Mouse (Mus musculus) NIH3T3 (cell line): ENCODE results near the gene Rcn3.

Experiments
- DNase-seq: peaks from one replicate; pipeline ENCODE4 v3.0.0-alpha.2; 2012; ENCODE audit warnings: low read depth

Rcn3 gene

DNA sequence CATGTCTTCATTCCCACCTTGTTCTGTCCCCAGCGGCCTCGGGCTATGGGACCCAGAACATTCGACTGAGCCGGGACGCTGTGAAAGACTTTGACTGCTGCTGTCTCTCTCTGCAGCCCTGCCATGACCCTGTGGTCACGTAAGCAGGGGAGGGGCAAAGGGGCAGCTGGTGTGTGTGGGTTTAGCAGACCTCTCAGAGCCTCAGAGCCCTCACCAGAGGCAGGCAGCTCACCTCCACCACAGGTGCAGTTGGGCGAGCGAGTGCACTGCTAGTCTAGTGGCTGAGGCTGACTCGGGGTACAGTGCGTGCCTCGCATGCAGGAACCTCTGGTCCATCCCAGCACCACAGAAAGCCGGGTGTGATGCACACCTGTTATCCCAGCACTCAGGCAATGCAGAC lies 18.1 kb downstream of the Rcn3 start:
- no peak for DNase-seq

DNA sequence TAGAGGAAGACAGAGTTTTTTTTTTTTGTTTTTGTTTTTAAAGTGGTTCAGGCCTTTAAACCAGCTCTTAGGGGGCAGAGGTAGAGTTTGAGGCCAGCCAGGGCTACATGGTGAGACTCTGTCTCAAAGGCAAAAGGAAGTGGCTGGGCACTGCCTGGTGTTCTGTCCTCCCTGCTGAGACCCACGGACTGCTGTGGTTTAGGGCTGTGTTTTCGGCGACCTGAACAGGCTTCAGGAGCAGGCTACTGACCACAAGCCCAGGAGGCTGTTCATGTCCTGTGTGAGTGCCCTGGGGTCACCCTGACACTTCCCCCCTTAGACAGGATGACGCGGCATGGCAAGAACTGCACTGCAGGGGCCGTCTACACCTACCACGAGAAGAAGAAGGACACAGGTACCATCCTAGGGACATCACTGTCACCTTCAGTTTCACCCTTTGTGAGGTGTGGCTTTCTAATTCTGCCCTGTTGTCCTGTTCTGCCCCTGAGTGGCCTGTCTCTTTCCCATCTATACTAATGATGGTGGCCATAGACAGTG lies 18.8 kb downstream of the Rcn3 start:
- no peak for DNase-seq

DNA sequence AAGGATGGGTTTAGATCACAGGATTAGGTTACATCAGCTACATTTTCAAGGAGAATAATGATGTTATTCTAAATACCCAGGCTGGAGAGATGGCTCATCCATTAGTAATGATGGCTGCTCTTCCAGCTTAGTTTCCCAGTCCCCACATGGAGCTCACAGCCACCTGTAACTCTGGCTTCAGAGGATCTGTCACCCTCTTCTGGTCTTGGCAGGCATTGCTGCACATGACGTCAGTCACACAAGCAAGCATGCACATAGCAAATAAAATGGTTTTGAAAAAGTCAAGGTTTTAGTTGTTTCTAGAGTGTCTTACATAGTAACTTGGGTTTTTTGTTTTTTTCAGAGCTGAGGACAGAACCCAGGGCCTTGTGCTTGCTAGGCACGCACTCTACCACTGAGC lies 19.8 kb downstream of the Rcn3 start:
- no peak for DNase-seq

DNA sequence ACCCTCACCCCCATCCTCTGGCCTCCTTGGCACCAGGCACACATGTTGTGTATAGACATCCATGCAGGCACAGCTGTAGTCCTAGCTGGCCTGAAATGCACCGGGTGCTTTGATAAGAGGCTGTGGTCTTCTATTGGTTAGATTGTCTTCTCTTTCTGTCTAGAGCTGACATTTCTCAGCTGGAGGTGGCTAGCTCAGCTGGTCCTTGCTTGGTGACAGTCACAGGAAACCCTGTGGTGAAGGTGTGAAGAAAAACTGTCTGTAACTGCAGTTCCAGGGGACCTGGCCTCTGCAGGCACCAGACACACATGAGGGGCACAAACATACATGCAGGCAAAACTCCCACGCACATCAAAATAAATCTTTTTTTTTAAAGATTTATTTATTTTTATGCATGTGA lies 22.4 kb downstream of the Rcn3 start:
- DNase-seq, result no peak

DNA sequence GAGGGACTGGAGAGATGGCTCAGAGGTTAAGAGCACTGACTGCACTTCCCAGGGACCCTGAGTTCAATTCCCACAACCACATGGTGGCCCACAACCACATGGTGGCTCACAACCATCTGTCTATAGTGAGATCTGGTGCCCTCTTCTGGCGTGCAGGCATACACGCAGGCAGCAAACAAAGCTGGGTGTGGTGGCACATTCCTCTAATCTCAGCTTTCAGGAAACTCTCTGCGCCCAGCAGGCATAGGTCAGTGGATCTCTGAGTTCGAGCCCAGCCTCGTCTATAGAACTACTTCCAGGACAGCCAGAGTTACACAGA lies 24.1 kb downstream of the Rcn3 start:
- DNase-seq, result peak; percentile 78

DNA sequence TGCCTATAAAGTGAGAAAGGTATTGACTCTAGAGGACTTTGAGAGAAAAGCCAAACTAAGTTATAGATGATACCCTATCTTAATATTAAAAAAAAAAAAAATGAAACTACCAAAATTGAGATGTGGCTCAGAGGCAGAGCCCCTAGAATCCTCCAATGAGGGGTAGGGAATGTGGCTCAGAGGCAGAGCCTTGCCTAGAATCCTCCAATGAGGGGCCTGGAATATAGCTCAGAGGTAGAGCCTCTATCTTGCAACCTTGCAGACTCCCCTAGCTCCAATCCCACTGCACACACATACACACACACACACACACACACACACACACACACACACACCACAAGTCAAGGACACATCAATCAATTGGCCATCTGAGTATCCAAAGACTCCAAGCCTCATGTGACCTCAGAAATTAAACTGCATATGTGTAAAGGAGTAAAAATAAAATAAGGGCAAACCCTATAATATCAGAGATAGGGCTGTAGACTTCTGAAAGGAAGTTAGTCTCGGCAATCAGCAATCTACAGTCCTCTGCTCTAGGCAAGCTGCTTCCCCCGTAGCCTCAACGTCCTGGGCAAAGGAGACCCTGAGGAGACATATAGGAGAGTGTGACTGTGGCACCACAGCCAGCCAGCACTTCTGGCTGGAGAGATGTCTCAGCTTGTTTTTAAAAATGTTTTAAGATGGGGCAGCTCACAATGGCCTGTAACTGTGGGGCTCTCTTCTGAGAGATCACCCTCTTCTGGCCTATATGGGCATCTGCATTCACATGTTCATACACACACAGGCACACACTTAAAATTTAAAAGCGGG lies 24.6 kb downstream of the Rcn3 start:
- no peak for DNase-seq

DNA sequence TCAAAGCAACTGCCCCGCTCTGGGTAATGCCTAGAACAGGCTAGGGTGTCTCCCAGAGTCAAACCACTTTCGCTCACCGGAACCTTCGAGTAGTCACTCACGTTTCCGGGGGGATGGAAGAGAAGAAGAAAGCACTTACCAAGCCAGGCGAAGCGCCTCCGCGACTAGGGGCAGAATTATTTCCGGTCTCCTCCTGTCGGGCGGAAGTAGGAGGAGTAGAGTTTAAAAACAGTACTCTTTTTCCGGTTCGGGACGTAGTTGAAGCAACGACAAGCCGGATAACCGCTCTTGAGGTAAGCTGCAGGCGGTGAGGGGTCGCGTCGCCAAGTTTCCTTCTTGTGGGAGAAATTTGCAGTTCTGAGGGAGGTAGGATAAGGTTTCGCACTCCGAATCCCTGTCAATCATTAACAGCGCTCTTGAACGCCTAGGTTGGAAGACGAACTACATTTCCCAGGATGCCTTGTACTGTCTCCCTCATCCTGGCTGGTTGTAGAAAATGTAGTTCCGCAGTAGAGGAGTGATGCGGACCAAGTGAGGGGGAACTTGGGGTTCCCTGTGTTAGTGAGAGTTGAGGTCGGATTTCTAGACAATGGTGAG lies 29.7 kb downstream of the Rcn3 start, which contains the start of the genes Nosip and Prrg2:
TSS of gene Nosip (plus strand) at position 191 of the 597 bp plus-strand sequence.
TSS of gene Prrg2 (minus strand) at position 439 of the 597 bp plus-strand sequence.
- peak; percentile 99 for DNase-seq

DNA sequence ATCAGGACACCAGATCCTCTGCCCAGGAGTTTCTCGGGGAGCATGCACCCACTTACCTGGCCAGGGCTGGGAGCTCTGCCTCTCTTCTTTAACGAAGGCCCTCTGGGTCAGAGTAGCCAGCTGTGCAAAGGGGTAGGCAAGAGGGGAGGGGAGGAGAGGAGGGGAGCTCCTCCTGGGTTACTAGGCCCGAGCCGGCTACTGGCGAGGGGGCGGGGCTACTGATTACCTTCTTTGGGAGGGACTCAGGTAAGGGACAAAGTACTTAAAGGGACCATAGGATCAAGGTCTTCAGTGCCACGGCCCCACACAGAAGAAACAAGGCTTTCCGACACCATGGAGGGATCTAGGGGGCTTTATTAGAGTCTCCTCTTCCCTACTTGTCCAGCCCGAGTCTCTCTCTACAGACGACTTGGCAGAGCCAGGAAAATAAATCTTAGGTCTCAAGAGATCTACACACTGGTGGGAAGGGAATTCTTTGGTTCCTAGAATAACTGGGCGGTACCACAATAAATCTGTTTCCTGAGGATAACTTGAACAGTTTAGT lies 30.4 kb downstream of the Rcn3 start:
- DNase-seq, result peak; percentile 51

DNA sequence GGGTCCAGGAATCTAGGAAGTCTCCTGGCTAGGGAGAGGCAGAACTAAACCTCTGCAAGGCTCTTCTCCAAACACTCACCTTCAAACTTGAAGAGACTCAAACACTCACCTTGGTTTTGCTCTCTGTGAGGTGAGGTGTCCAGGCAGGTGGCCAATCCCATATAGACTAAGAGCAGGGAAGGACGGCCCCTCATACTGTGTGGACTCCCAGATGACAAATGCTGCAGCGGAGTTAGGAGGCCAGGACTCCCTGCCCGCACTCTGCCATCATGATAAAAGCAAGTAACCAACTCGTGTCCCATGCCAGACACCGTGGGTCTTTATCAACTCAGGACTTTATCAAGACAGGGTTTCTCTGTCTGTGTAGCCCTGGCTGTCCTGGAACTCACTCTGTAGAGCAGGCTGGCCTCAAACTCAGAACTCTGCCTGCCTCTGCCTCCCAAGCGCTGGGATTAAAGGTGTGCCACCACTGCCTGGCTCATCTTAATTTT lies 31.3 kb downstream of the Rcn3 start:
- DNase-seq, result no peak

DNA sequence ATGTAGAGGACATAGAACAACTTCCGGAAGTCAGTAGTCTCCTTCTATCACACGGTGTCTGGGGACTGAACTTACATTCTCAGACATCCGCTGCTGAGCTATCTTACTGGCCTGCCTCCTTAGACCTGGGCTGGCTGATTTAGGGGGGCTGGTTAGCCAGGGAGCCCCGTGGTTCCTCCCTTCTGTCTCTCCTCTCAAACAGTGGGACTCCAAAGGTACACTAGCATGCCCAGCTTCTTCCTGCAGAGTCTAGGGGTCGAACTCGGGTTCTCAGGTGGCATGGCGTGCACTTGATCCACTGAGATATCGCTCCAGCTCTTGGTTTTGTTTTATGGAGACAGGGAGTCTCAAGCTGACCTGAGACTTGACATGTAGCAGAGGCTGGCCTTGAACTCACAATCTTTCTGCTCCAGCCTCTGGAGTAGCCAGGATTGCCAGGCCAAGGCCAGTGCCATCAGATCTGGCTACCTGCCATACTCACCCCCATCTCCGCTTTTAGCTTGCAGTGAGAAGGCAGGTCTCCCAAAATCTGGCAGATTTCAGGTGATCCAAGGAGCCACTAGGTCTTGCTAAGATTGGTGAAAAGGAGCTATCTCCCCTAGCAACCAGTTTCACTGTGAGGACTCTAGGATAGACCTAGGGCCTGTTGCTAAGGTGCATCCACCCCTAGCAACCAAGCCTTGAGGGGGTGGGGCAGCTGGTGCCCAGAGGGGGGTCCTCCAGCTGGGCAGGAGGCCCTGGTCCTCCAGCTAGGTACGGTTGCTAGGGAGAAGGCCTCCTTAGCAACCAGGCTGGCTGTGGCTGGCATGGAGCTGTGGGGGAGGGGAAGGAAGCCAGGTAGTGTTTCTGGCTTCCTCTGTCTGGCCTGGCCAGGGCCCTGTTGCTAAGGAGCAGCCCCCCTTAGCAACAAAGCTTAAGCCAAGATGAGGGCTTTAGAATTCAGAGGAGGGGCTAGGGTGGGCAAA lies 33.1 kb downstream of the Rcn3 start:
- no peak for DNase-seq

DNA sequence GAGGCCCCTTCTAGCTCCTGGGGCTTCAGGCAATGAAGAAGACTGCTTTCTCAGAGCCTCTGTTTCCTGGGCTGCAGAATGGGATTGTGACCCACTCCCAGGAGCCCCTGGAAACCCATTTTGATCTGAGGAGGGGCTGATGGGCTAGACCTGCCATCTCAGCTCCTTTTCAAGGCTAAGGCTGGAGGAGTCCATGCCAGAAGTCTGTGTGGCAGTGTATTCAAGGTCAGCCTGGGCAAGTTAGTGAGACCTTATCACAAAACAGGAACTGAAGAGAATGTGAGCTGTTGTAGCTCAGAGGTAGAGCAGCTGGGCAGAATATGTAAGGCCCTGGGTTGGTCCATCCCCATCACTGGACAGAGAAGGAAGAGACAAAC lies 35.1 kb downstream of the Rcn3 start:
- DNase-seq, result no peak

DNA sequence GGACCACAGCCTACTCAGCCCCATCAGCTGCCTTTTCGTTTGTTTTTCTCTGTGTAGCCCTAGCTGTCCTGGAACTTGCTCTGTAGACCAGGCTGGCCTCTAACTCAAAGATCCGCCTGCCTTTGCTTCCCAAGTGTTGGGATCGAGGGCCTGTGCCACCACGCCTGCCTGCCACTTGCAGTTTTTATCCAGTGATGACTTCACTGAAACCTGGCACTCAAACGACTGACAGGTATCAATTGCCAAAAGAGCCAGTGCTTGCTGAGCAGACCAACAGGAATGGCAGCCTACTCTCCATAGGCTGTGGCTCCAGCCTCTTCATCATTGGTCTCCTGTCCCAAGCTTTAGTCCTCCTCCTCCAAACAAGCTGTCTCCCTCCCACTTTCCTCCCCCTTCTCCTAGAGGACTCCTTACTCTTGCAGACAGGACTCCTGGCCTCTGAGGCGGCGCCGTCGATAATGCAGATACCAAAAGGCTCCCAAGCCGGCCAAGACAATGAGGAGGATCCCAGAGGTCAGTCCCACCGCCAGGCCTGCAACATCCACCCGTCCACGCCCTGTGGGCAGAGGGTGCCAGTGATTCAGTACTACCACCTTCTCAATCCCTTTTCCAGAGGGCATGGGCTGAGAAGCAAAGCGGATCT lies 35.6 kb downstream of the Rcn3 start:
- DNase-seq, result no peak

DNA sequence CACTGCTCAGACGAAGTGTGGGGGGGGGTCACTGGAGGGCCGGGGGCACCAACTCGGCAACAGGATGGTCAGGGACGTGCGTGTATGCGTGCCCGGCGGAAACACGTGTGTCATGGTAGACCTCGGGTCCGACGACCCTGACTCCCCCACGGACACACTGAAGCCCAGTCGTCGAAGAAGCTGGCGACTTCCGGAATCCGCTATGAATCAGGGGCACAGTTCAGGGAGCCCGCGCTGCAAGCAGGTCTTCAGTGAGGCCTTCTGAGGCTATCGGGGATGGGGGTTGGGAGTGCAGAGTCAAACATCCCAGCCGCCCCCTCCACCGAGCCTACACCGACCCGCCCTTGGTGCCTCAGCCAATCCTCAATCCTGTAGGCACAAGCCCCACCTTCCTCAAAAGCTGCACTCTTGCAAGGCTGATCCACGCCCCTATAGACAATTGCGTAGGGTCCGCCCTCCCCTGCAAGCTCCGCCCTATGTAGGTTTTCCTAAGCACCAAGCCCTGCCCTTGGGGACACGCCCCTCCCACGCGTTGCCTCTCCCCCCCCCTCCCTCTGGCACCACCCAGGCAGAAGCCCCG lies 38.0 kb downstream of the Rcn3 start:
- peak; percentile 97 for DNase-seq

DNA sequence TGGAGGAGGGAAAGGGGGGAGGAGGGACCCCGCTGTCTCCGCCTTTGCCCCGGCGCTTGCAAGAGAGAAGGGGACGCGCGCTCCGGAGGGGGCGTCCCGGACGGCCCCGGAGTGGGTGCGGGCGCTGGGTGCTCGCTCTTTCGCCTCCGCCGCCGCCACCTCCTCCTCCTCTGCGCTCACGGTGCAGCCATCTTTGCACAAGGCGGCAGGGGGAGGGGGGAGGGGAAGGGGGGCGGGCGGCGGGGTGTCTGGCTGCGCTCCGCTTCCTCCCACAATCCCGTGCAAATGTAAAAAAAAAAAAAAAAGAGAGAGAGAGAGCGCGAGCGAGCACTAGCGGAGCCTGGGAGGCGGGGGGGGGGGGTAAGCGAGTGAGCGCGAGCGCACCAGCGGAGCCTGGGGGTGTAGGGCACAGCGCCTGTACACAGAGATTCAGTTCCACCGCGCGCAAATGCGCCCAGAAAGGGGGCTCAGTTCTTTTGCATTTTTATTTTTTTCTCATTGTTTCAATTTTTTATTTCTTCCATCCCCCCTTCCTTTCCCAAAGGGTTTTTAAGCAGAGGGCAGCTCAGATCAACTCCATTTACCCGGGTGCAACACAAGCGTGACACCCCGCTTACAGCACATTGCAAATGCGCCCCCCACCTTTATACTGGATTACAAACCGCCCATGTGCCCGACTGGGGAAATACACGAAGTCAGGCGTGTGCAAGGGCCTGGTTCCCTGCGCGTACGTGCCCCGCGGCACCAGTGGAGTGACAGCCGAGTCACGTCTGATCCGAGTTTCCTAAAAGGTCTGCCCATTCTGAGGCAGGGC lies 38.7 kb downstream of the Rcn3 start:
- peak; percentile 85 for DNase-seq

DNA sequence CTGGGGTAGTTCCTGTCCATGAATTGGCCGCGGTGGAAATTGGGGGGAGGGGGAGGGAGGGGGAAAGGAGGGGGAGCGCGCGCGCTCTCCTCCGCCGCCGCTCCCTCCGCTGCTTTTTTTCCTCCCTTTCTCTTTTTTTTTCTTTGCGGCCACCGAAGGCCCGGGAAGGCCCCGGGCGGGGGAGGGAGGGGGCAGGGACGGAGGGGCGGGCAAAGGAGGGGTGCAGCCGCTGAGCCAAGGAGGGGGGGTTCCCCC lies 39.2 kb downstream of the Rcn3 start, which contains the start of gene Prr12:
TSS of gene Prr12 (minus strand) at position 20 of the 255 bp plus-strand sequence.
- no peak for DNase-seq

DNA sequence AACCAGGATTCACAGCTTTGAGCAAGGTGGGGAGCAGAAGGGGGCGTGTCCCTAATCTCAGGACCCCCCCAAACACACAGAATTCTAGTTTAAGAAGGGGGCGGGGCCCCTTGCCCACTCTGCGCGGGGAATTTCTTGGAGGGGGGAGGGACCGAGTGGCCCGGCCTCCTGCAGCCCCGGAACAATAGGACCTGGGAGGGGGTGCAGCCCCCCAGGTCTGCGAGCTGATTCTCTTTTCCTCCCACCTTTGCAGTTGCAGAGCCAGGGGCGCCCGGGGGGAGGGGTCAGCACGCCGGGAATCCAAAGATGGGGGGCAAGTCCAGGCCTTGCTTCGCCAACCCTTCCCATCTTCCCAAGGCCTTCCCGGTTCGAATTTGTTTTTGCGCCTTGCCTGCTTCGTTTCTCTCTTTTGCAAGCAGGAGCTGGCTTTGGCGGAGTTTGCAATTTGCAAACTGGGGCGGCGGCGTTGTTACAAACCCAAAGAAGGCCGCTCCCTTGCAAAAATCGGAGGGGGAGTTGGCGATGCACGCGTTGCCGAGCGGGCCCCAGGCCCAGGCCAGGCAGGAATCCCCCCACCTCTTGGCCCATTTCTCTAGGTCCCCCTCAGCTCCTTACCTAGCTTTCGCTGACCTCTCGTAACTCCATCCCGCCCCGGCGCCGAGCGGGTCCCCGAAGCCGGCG lies 39.7 kb downstream of the Rcn3 start:
- peak; percentile 62 for DNase-seq

DNA sequence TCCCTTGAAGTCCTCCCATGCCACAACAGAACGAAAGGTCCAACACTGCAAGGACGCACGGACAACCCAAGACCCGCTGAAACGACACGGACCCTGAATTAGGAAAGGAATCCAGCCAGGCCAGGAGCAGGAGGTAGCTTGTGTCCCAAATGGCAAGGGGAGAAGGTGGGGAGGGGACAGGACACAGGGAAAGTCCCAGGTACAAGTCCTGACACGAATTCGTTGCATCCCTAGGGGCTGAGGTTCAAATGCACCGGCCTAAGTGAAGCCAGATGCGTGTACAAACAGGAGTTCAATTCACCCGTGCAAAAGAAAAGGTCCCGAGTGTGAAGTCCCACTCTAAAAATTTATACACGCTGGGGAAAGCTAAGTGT lies 40.4 kb downstream of the Rcn3 start:
- no peak for DNase-seq

DNA sequence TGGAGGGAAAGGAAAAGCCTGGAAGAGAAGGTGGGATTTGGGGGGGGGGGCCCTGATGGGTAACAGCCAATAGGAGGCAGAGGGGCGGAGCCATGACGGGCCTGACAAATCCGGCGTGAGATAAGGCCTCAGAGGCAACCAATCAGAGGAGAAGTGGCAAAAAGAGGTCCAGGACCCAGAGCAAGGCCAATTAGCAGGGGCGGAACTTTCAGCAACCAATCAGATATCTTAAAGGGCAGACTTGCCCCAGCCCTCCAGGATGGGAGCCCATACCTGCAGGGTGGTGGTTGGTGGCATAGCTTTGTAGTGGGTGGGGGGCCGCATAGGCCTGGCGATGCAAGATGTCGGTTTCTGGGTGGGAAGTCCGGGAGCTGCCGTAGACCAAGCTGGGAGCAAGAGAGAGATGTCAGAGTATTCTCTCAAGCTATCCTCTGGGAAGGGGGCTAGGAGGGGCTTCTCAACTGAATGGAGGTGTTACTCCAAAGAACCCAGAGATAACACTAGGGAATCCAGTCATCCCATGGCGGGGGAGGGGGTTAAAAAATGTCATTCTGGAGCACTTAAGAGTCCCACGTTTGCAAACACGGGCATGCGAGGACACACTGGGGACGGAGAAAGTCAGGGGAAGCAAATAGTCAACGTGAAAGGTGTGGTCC lies 40.9 kb downstream of the Rcn3 start:
- peak; percentile 84 for DNase-seq

DNA sequence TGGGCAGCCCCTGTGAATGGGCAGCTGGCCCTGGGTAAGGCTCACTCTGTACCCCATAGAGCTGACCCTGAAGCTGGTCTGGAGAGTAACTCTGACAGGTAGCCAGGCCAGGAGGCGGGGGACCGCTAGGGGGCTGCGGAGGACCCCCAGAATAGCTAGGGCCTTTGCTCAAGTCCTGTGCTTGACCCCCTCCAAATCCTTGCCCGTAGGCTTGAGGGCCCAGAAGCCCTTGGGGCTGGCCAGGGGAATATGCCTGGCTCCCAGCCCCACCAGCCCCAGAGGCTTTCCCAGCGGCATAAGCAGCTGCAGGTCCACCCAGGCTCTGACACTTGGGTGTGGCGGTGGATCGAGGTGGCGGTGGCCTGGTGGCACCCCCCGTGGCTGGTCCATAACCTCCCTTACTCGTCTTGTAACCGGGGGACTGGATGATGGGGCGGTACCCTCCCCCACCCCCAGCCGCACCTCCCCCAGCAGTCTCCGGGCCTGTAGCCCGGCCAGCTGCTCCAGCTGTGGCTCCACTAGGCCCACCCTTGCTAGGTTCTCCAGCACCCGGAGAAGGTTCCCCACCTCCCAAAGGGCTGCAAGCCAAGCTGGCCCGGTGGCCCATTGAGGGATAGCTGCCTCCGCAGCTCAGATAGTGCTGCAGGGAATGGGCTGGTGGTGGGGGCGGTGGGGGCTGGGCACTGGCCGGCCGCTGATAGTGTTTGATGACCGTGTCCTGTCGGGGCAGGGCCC lies 42.9 kb downstream of the Rcn3 start:
- DNase-seq, result no peak
